Mouse (Mus musculus) thymus, adult 2 months (tissue): ENCODE results near the gene Snrpg. TPM values are rescaled to one million over a fixed set of nuclear protein-coding genes. Genes with fewer than 3 reads are reported as not detected.

Source experiments
- DNase-seq: peaks from one replicate; pipeline ENCODE4 v3.0.0; 2021
- H3K27ac ChIP-seq: fragments of 200-500 bp; 2 replicates; pipeline ENCODE4 v1.5.1; 2012; ENCODE audit warnings: low read length, control low read depth; ENCODE audit not compliant: control insufficient read depth, insufficient read depth
- H3K27me3 ChIP-seq: fragments of 200-500 bp; 2 replicates; pipeline ENCODE4 v1.6.1; 2012; ENCODE audit warnings: mild to moderate bottlenecking, low read length, moderate library complexity, mixed read lengths; ENCODE audit not compliant: control insufficient read depth, insufficient read depth
- H3K36me3 ChIP-seq: fragments of 200-500 bp; 2 replicates; pipeline ENCODE4 v1.6.1; 2012; ENCODE audit warnings: mild to moderate bottlenecking, low read length, moderate library complexity; ENCODE audit not compliant: control insufficient read depth, insufficient read depth
- H3K4me1 ChIP-seq: fragments of 200-500 bp; replicated peaks from 2 replicates; pipeline ENCODE4 v1.6.1; 2012; ENCODE audit warnings: low read length; ENCODE audit not compliant: control insufficient read depth, insufficient read depth
- H3K4me3 ChIP-seq: fragments of 200-500 bp; 2 replicates; pipeline ENCODE4 v1.5.1; 2012; ENCODE audit warnings: mild to moderate bottlenecking, low read length, control low read depth, moderate library complexity; ENCODE audit not compliant: control insufficient read depth, insufficient read depth
- CTCF ChIP-seq: fragments of 200-500 bp; IDR thresholded peaks from 2 replicates; pipeline ENCODE4 v1.5.1; 2012; ENCODE audit warnings: mild to moderate bottlenecking, control low read depth, low read length, moderate library complexity, borderline replicate concordance; ENCODE audit not compliant: control insufficient read depth, poor library complexity, insufficient read depth; ENCODE audit errors: extremely low read depth
- POLR2A ChIP-seq: fragments of 200-500 bp; IDR thresholded peaks from 2 replicates; pipeline ENCODE4 v1.6.1; 2012; ENCODE audit warnings: mild to moderate bottlenecking, low read length, control low read depth, moderate library complexity; ENCODE audit not compliant: control insufficient read depth, poor library complexity, insufficient read depth; ENCODE audit errors: extremely low read depth
- WGBS: fragments of 180-500 bp; shearing (Covaris S2); methylation state at CpG from one replicate; pipeline ENCODE4 v1.1.7; 2018; 5-methylcytosine and 5-hydroxymethylcytosine counted together
- polyA plus RNA-seq: library from polyadenylated mRNA; depleted of rRNA; stranded (reverse); fragments of >200 nt; gene quantifications from 2 replicates; pipeline ENCODE4 v1.2.3, GENCODE M21; 2012

The Snrpg gene
- polyA plus RNA-seq, 1 experiment: 87.1 TPM

- 40% methylated on average over 7 of the region's 7 CpGs for WGBS
- no peak for TF ChIP-seq CTCF
- TF ChIP-seq POLR2A: no peak
- H3K4me1 ChIP-seq: no peaks in the 10 kb centered on the region
- DNase-seq: no peak
- no peak overlapping the region for H3K4me3 ChIP-seq
- no peak overlapping the region for H3K27ac ChIP-seq
- no peaks in the 10 kb centered on the region for H3K27me3 ChIP-seq
- H3K36me3 ChIP-seq: no peaks in the 10 kb centered on the region
Measured at GRCm38 (mm10) chr6:86349257-86349656, 21.8 kb upstream of the Snrpg start.

DNA sequence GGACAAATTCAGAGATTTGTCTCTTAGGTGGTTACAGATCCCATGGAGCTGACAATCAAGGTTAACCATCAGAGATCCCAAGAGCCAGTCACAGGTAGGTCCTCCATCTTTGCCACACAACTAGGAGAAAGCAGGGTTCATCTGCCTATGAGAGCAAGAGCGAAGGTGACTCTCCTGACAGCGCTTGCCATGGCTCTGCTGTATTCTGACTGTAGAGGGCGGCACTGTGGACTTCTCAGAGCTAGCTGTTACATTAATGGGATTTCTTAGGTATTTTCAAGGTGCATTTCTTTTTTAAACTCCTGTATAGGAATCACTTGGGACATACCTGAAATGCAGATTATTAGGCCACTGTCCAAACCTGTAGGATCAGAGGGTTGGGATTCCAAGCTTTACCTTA lies 16.2 kb upstream of the Snrpg start:
- Histone ChIP-seq H3K36me3 (no peaks in the 10 kb centered on the region), H3K4me1 (peaks cover 20% of the 10 kb centered on the region), H3K27ac (no peak overlapping the region), H3K27me3 (no peaks in the 10 kb centered on the region), H3K4me3 (no peak overlapping the region)
- TF ChIP-seq CTCF (no peak), POLR2A (no peak)
- peak; percentile 24 for DNase-seq
- WGBS: 86% methylated on average over 3 of the region's 3 CpGs

DNA sequence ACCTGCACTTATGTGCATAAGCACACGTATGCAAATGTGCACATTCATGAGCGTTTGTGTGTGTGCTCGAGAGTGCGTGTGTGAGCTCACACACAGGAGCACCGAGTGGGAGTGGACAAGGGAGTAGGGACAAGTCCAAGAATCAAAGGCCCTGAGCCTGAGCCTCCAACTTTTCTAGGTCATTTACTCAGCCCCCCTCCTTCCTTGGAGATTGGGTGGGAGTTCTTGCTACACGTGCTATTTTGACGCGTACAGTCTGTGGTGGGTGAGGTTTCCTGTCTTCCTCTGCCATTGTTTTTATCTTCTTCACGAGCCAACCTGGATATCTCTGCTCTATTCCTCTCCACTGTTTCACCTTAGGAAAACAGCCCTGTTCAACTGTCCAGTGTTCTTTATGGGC lies 14.1 kb upstream of the Snrpg start:
- 30% methylated on average over 9 of the region's 9 CpGs for WGBS
- H3K27ac ChIP-seq: peak overlapping the region; percentile 96
- DNase-seq: peak; percentile 52
- H3K4me1 ChIP-seq: peaks cover 20% of the 10 kb centered on the region
- peak overlapping the region; percentile 35 for H3K4me3 ChIP-seq
- no peak for TF ChIP-seq POLR2A
- TF ChIP-seq CTCF: no peak
- no peaks in the 10 kb centered on the region for H3K36me3 ChIP-seq
- no peaks in the 10 kb centered on the region for H3K27me3 ChIP-seq

GRCm38 (mm10) chr6:86360691-86361090 lies 10.4 kb upstream of the Snrpg start:
- TF ChIP-seq CTCF: no peak
- TF ChIP-seq POLR2A: no peak
- Histone ChIP-seq H3K4me3 (no peak overlapping the region), H3K36me3 (no peaks in the 10 kb centered on the region), H3K27ac (no peak overlapping the region), H3K27me3 (no peaks in the 10 kb centered on the region), H3K4me1 (peaks cover 19% of the 10 kb centered on the region)
- DNase-seq: no peak
- WGBS: 83% methylated on average over 7 of the region's 7 CpGs

- Histone ChIP-seq H3K27me3 (no peaks in the 10 kb centered on the region), H3K4me1 (peaks cover 19% of the 10 kb centered on the region), H3K27ac (no peak overlapping the region), H3K4me3 (no peak overlapping the region), H3K36me3 (no peaks in the 10 kb centered on the region)
- DNase-seq: no peak
- WGBS: 92% methylated on average over 7 of the region's 7 CpGs
- no peak for TF ChIP-seq POLR2A
- no peak for TF ChIP-seq CTCF
Measured at GRCm38 (mm10) chr6:86361373-86361772, 9.7 kb upstream of the Snrpg start.

- DNase-seq: peak; percentile 77
- 1% methylated on average over 17 of the region's 17 CpGs for WGBS
- Histone ChIP-seq H3K36me3 (no peaks in the 10 kb centered on the region), H3K27ac (no peak overlapping the region), H3K27me3 (no peaks in the 10 kb centered on the region), H3K4me3 (peak overlapping the region; percentile 34), H3K4me1 (peaks cover 7% of the 10 kb centered on the region)
- no peak for TF ChIP-seq CTCF
- no peak for TF ChIP-seq POLR2A
Measured at GRCm38 (mm10) chr6:86364442-86365141, 6.5 kb upstream of the Snrpg start.

- TF ChIP-seq CTCF (peak; percentile 93), POLR2A (peak; percentile 52; the same call in 1 of the 2 replicates)
- H3K4me3 ChIP-seq: peak within 1 kb of the TSS; percentile 71
- no peaks in the 10 kb centered on the region for H3K27me3 ChIP-seq
- under 1% methylated on average over 75 of the region's 76 CpGs for WGBS
- H3K4me1 ChIP-seq: peaks cover 9% of the 10 kb centered on the region
- H3K27ac ChIP-seq: peak within 1 kb of the TSS; percentile 40; the same call in 1 of the 2 replicates
- peak; percentile 94 for DNase-seq
- H3K36me3 ChIP-seq: no peaks in the 10 kb centered on the region
Measured at GRCm38 (mm10) chr6:86365371-86366124, 5.6 kb upstream of the Snrpg start, which contains the start of gene Fam136a. Fam136a (plus strand) TSS chr6:86365646.
